Mouse (Mus musculus) thymus, postnatal 10 days (tissue): ENCODE measurements around the gene Rnase11.

Experiments
- DNase-seq, 2 experiments: peaks; one replicate each; pipeline ENCODE4 v3.0.0; 2021; ENCODE audit warnings: low spot score in 2 of 2

The Rnase11 gene

GRCm38 (mm10) chr14:51009572-51009971 is 40.4 kb downstream of the Rnase11 start:
- DNase-seq = no peak

GRCm38 (mm10) chr14:51008781-51009180 is 41.2 kb downstream of the Rnase11 start:
- no peak for DNase-seq

DNA sequence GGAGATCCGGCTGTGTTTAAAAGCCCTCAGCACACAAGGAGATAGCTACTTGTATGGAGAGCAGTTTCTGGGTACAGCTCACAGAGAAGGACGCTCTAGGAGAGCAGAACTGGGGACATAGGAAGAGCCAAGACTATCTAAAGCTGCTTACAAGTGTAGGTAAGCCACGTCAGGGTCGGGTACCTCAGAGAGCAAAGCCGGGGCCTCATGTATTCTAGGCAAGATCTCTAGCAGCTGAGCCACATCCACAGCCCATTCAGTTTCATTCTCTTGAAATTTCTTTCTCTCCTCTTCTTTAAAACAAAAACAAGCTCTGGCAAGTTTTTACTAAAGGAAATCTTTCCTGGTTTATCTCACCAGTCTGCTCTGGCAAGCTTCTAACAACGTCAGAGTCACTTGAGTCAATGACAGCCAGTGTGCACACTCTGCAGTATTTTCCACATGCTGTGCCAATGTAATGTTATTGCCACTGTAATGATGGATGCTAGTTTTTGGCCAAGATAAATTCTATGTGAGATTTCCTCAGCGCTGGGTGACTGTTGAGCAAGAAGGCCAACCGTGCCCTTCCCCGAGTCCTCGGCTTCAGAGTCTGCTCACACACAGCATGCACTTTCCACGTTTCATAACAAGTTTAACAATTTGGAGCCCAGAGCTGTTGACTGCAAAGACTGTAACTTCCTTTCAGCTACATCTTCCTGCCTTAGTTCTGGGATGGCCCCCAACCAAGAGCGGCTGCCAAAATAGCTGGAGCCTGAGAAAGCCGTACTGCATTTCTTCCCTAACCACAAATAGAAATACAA is 41.8 kb downstream of the Rnase11 start:
- no peak for DNase-seq

DNA sequence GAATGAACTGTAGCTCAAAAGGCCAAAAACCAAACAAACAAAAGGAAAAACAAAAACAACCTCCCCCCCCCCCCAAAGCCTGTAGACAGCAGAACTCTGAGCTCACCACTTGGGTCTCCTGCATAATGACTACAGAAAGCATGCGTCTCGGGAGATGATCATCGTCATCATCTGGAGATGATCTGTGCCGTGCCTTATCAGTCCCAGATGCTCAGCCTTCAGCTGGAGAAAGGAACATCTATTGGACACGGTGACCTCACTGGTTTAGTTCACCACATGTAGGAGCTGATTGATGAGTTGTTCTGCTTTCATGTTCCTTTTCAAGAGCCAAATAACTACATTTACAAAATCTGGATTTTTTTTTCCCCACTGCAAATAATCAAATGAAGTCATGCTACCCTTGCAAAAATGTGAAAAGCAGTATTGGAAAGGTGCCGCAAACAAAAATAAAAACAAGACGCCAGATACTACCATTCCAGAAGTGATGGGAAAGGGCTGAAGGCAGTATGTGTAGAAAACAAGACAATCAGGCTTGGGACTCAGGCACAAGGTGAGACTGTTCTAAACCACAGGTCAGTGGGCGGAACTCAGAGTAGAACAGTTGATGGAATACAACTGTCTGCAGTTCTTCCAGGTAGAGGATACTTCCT is 42.7 kb downstream of the Rnase11 start, which contains the start of gene Rnase10:
Gene Rnase10, plus strand, starts transcription at position 600 of the 650 bp plus-strand sequence.
- no peak for DNase-seq
